Mouse (Mus musculus) hindbrain, embryonic 10.5 days (tissue): ENCODE data around the gene Matn4. TPM values are rescaled to one million over a fixed set of nuclear protein-coding genes. Genes with fewer than 3 reads are reported as not detected.

Experiments used
- DNase-seq: peaks from one replicate; pipeline ENCODE4 v3.0.0-alpha.2; 2017; ENCODE audit warnings: low spot score
- H3K27ac ChIP-seq: fragments of 300-500 bp; sonication (generic); 2 replicates; pipeline ENCODE4 v1.5.1; 2016; ENCODE audit warnings: mild to moderate bottlenecking, moderate library complexity
- H3K27me3 ChIP-seq: fragments of 300-500 bp; sonication (generic); 2 replicates; pipeline ENCODE4 v1.6.1; 2016; ENCODE audit warnings: mild to moderate bottlenecking; ENCODE audit not compliant: poor library complexity, insufficient read depth, severe bottlenecking
- H3K36me3 ChIP-seq: fragments of 300-500 bp; sonication (generic); 2 replicates; pipeline ENCODE4 v1.6.1; 2016; ENCODE audit warnings: mild to moderate bottlenecking, moderate library complexity
- H3K4me1 ChIP-seq: fragments of 300-500 bp; sonication (generic); replicated peaks from 2 replicates; pipeline ENCODE4 v1.6.1; 2016; ENCODE audit warnings: mild to moderate bottlenecking
- H3K4me3 ChIP-seq: fragments of 300-500 bp; sonication (generic); 2 replicates; pipeline ENCODE4 v1.5.1; 2016; ENCODE audit warnings: mild to moderate bottlenecking, moderate library complexity
- H3K9me3 ChIP-seq: fragments of 300-500 bp; sonication (generic); 2 replicates; pipeline ENCODE4 v1.6.1; 2016; ENCODE audit warnings: mild to moderate bottlenecking, moderate library complexity
- WGBS: fragments of 180-500 bp; shearing (Covaris S2); methylation state at CpG from one replicate; pipeline ENCODE4 v1.1.7; 2016; 5-methylcytosine and 5-hydroxymethylcytosine counted together
- polyA plus RNA-seq: library from polyadenylated mRNA; unstranded; fragments of >200 nt; fragmentation: Nextera tagmentation; extraction: Ambion mirVana; gene quantifications from 2 replicates; pipeline ENCODE4 v1.2.1, GENCODE M21; 2016

Gene Matn4
- polyA plus RNA-seq, 1 experiment from 2014 or later, result 0.72 TPM

DNA sequence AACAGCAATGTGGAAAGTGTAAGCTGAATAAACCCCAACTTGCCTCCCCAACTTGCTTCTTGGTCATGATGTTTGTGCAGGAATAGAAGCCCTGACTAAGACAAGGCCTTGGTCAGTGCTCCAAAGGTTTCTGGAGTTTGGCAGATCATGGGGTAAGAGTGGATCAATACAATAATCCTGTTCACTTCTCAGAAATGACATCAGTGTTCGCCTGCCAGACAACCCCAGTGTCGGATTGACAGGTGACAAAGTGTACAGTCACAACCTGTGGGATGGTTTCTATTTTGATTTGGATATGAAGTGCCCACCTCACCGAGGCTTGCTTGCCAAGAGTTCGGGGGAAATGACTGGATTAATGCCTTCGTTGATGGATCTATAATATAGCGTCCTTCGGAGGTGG lies 16.3 kb upstream of the Matn4 start:
- H3K27ac ChIP-seq, result no peak overlapping the region
- DNase-seq, result no peak
- WGBS, result 92% methylated on average over 7 of the region's 7 CpGs

DNA sequence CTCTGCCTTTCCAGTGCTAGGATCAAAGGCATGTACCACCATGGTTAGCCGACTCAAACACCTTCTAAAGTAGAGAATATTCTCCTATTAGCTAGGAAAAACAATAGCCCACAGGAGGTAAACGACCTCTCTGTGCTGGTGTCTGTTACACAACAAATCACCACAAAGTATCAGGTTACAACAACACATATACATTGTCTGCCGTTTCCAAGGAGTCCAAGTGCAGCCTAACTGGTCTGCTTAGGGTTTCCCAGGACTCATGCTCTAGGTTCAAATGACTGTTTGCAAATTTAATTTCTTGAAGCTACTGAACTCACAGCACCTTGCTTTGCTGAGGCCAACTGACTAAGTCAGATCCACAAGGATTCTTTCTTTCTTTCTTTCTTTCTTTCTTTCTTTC lies 14.5 kb upstream of the Matn4 start:
- no peaks in the 10 kb centered on the region for H3K9me3 ChIP-seq
- peaks cover 9% of the 10 kb centered on the region for H3K4me1 ChIP-seq
- no peak for DNase-seq
- H3K27ac ChIP-seq, result no peak overlapping the region
- H3K4me3 ChIP-seq, result no peak overlapping the region
- peaks cover 3% of the 10 kb centered on the region; the same call in 1 of the 2 replicates for H3K36me3 ChIP-seq
- H3K27me3 ChIP-seq, result peaks cover 13% of the 10 kb centered on the region
- 3% methylated on average over 3 of the region's 3 CpGs for WGBS

More for the DNA sequence above, 16.3 kb upstream of the Matn4 start:
- Histone ChIP-seq H3K9me3 (no peaks in the 10 kb centered on the region), H3K4me1 (peaks cover 9% of the 10 kb centered on the region), H3K27me3 (no peaks in the 10 kb centered on the region), H3K36me3 (peaks cover 3% of the 10 kb centered on the region; the same call in 1 of the 2 replicates), H3K4me3 (no peak overlapping the region)

DNA sequence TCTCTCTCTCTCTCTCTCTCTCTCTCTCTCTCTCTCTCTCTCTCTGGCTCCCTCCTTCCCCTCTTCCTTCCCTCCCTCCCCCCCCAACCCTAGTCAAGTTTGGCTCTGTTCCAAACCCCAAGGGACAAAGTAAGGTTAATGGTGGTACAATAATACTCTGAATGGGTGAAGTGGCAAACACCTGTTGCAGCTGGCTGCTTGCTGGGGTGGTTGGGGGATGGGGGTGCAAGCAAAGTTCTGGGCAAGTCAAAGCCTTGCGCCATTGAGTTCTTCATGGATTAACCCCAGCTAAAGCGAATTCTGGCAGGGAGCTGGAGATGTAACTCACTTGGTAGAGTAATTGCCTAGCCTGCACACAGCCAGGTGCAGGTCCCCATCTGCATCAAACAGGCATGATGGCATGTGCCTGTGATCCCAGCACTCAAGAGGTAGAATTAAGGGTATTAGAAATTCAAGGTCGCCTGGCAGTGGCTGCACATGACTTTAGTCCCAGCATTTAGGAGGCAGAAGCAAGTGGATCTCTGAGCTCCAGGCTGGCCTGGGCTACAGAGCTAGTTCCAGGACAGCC lies 13.4 kb upstream of the Matn4 start:
- no peaks in the 10 kb centered on the region for H3K36me3 ChIP-seq
- no peaks in the 10 kb centered on the region for H3K9me3 ChIP-seq
- H3K4me3 ChIP-seq, result no peak overlapping the region
- WGBS, result 31% methylated on average over 3 of the region's 3 CpGs
- H3K4me1 ChIP-seq, result peaks cover 15% of the 10 kb centered on the region
- peaks cover 24% of the 10 kb centered on the region for H3K27me3 ChIP-seq
- H3K27ac ChIP-seq, result no peak overlapping the region
- DNase-seq, result no peak

DNA sequence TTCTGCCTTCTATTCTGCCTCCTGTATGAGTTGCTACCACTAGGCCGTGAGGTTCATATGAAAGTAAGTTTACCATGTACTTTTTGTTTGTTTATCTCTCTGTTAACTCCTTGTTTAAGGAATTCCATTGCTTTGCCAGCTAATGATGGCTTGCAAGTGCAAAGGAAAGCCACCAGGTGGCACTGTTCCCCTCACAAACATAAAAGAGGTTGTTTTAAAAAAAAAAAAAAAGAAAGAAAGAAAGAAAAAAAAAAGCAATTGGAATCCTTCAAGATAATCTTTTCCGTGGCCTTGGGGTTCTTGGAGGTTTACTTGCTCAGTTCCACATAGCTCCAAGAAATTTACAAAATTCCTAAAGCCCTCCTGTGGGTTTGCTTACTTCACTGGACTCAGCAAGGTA lies 12.2 kb upstream of the Matn4 start:
- Histone ChIP-seq H3K27ac (no peak overlapping the region), H3K9me3 (no peaks in the 10 kb centered on the region), H3K27me3 (peaks cover 30% of the 10 kb centered on the region), H3K36me3 (no peaks in the 10 kb centered on the region), H3K4me1 (peaks cover 15% of the 10 kb centered on the region), H3K4me3 (no peak overlapping the region)
- WGBS, result 4% methylated on average over 2 of the region's 2 CpGs
- no peak for DNase-seq

DNA sequence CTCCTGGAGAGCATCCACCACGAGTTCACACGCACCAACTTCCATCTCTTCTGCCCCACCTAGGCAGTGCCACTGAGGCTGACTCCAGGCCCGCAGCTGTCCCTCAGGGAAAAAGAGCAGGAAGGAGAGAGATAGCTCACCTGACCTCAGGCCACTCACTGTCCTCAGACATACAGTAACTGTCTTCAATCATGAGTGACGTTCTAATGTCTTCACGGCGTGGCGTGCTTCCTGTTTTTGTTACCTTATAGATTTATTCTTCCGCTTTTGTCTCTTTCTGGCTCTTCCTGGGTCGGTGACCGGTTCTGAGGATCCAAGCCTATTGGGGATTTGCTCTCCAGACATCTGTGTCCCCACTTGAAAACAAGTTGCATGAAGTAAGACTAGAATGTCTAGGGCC lies 9.6 kb upstream of the Matn4 start:
- H3K9me3 ChIP-seq, result no peaks in the 10 kb centered on the region
- H3K36me3 ChIP-seq, result no peaks in the 10 kb centered on the region
- peaks cover 44% of the 10 kb centered on the region for H3K27me3 ChIP-seq
- peak overlapping the region; percentile 34 for H3K4me3 ChIP-seq
- WGBS, result 75% methylated on average over 10 of the region's 10 CpGs
- no peak for DNase-seq
- H3K4me1 ChIP-seq, result peaks cover 14% of the 10 kb centered on the region
- H3K27ac ChIP-seq, result no peak overlapping the region

DNA sequence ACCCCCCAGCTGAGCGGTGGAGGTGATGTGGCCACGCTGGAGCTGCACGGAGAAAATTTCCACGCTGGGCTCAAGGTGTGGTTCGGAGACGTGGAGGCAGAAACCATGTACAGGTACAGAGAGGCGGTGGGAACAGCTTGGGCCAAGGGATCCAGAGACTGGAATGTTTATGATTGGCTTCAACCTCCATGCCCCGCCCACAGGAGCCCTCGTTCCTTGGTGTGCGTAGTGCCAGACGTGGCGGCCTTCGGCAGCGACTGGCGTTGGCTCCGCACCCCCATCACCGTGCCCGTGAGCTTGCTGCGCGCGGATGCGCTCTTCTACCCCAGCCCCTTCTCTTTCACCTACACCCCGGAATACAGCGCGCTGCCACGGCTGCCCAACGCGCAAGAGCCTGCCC lies 9.2 kb upstream of the Matn4 start:
- H3K4me1 ChIP-seq, result peaks cover 10% of the 10 kb centered on the region; the same call in 1 of the 2 replicates
- H3K4me3 ChIP-seq, result peak overlapping the region; percentile 34
- peaks cover 48% of the 10 kb centered on the region for H3K27me3 ChIP-seq
- WGBS, result 29% methylated on average over 28 of the region's 28 CpGs
- H3K9me3 ChIP-seq, result no peaks in the 10 kb centered on the region
- H3K36me3 ChIP-seq, result no peaks in the 10 kb centered on the region
- DNase-seq, result no peak
- no peak overlapping the region for H3K27ac ChIP-seq

DNA sequence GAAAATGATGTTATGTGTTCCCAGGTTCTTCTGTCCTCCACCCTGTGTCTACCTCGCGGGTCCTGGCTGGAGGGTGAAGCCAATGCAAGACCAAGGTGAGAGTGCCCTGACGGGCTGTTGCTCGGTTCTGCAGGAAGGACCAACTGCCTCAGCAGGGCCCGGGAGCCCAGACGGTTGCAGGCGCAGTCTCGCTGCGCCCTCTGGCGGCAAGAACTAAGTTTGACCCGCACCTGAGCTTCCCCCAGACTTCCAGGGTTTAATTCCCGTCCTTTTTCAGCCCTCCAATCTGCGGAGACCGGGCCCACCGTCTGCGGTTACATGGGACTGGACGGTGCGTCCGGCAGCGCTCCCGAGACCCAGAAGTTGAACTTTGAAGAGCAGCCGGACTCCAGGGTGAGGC lies 2.7 kb upstream of the Matn4 start:
- DNase-seq, result peak; percentile 77
- Histone ChIP-seq H3K27me3 (peaks cover 82% of the 10 kb centered on the region), H3K36me3 (no peaks in the 10 kb centered on the region), H3K4me1 (peaks cover 21% of the 10 kb centered on the region), H3K27ac (no peak overlapping the region), H3K9me3 (no peaks in the 10 kb centered on the region), H3K4me3 (no peak overlapping the region)
- WGBS, result 1% methylated on average over 22 of the region's 22 CpGs

DNA sequence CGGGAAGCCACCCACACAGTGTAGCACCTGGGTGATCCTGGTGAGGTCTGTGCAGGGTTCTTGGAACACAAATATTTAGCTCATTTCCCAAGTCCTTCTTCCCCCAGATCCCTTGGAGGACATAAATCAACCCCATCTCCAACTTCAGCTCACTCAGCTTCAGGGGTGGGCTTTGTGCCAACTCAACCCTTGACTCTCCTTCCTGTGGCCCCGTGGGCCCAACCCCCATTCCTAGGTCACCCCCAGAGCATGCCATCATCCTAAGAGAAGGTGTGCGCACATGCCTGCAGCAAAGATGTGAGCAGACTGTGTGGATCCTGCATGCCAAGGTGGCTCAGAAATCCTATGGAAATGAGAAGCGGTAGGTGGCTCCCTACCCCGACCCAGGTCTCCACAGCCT lies 559 bp upstream of the Matn4 start:
- Histone ChIP-seq H3K9me3 (no peaks in the 10 kb centered on the region), H3K4me3 (no peak overlapping the region), H3K27ac (no peak overlapping the region), H3K4me1 (peaks cover 28% of the 10 kb centered on the region), H3K36me3 (no peaks in the 10 kb centered on the region), H3K27me3 (peaks cover 100% of the 10 kb centered on the region)
- 42% methylated on average over 5 of the region's 5 CpGs for WGBS
- no peak for DNase-seq

DNA sequence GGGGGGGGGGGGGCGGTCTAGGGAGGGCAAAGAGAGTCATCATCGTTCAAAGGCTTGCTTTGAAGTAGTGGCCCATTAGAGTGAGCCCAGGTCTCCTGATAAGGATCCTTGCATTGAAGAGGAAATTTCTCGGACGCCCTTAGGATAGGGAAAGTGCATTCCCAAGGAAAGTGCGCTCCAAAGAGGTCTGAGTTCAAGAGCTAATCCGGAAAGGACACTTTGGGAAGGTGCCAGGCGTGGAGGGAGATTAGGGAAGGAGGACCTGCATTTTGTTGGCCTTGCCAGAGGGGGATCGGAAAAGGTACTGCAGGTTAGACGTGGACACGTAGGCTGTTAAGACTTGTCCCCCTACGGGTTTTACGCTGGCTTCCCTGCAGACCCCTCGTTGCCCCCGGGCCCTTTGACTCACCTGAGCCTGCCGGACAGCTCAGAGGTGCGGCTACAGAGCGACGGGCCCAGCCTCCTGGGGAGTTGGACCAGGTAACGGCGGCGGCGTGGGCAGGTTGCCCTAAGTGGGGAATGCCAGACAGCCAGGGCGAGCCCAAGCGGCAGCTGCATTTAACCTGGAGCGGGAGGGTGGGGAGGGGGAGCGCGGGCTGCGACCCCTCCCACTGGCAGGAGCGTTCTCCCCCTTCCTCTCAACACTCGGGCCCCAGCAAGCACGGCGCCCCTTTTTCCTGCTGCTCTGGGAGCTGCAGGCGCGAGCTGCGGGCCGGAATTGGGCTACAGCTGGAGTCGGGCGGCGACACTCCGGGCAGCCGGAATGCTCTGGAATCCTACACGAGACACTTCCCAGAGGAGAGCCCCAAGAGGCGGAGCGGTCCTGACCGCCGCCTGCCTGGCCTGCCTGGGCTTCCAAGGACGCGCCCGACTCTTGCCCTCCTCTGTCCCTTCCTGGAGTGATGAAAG lies 624 bp downstream of the Matn4 start:
- Histone ChIP-seq H3K27ac (peak overlapping the region; percentile 30; the same call in 1 of the 2 replicates), H3K36me3 (no peaks in the 10 kb centered on the region), H3K27me3 (peaks cover 100% of the 10 kb centered on the region), H3K4me1 (peaks cover 31% of the 10 kb centered on the region), H3K4me3 (peak overlapping the region; percentile 46), H3K9me3 (no peaks in the 10 kb centered on the region)
- WGBS, result under 1% methylated on average over 49 of the region's 49 CpGs
- peak; percentile 53 for DNase-seq

DNA sequence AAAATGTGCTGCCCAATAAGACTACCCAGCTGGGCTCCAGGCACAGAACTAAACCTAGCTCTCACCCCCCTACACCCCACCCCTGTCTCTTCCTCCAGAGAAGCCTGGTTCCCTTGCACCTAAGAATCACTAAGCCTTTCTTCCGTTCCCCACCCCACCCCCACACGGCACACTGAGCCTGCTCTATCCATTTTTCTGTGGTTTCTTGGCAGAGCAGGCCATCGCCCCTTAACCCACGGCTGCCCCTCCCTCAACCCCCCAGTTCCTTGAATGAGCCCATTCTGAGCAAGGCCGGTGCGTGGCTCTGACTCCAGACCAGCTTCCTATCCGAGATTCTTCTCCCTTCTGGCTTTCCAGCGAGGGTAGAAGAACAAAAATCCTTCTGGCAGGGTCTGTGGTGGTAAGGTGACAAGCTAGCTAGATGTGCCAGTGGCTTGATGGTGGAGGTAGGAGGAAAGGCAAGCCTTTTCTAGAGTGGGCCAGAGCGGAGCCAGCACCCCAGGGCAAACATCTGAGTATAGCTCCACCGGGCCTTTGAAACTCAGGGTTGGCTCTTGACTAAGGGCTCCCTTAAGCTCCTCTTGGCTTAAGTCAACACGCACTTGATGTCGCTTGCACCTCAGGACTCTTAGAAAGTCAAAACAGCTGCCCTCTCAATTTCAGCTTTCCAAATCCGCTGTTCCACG lies 1.4 kb downstream of the Matn4 start:
- 8% methylated on average over 14 of the region's 14 CpGs for WGBS
- H3K27me3 ChIP-seq, result peaks cover 100% of the 10 kb centered on the region
- no peaks in the 10 kb centered on the region for H3K36me3 ChIP-seq
- no peak overlapping the region for H3K27ac ChIP-seq
- H3K9me3 ChIP-seq, result no peaks in the 10 kb centered on the region
- H3K4me3 ChIP-seq, result 0 out of 2 replicates have a peak overlapping the region, but pooled peaks have one; percentile 4
- peaks cover 31% of the 10 kb centered on the region for H3K4me1 ChIP-seq
- no peak for DNase-seq

DNA sequence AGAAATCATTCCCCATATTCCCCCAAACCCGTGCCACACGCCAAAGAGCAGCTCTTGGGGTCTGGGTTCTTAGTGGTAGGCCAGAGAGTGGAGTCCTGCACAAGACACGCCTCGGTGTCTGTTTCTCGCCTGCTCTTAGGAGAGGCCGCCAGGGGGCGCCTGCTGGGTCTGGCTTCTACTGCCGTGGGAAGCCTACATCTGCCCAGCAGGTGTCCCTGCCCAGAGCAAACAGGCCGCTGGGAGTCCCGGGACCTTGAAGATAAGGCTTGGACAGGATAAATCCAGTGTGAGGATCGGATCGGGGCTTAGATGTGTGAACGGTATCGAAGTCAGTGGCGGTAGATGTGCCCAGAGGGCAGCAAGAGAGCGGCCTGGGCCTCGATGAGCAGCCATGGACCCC lies 2.1 kb downstream of the Matn4 start, which contains the start of gene Rbpjl:
TSS of gene Rbpjl (plus strand) at position 236 of the 400 bp plus-strand sequence.
- Histone ChIP-seq H3K27ac (no peak within 1 kb of the TSS), H3K4me1 (peaks cover 31% of the 10 kb centered on the region), H3K4me3 (0 out of 2 replicates have a peak within 1 kb of the TSS, but pooled peaks have one; percentile 46), H3K27me3 (peaks cover 96% of the 10 kb centered on the region), H3K36me3 (no peaks in the 10 kb centered on the region), H3K9me3 (peaks cover 4% of the 10 kb centered on the region)
- 3% methylated on average over 17 of the region's 17 CpGs for WGBS
- peak; percentile 80 for DNase-seq

DNA sequence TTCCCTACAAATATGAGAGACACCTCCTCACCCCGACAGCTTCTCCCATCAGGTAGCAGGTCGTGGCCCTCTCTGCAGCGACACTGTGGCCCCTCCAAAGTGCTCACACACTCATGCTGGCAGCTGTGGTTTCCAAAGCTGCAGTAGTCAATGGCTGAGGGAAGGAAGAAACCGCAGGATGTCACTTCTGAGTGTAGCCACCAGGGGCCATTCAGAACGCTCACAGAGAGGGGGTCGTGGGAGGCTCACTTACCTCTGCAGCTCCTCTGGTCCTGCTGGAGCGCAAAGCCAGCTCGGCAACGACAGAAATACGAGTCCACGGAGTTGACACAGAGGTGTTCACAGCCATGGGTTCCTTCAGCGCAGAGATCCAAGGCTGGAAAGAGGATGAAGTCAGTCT lies 8.0 kb downstream of the Matn4 start:
- no peak for DNase-seq
- peaks cover 46% of the 10 kb centered on the region for H3K27me3 ChIP-seq
- no peak overlapping the region for H3K4me3 ChIP-seq
- H3K27ac ChIP-seq, result no peak overlapping the region
- no peaks in the 10 kb centered on the region for H3K36me3 ChIP-seq
- H3K9me3 ChIP-seq, result peaks cover 19% of the 10 kb centered on the region
- H3K4me1 ChIP-seq, result peaks cover 10% of the 10 kb centered on the region
- 76% methylated on average over 12 of the region's 12 CpGs for WGBS

DNA sequence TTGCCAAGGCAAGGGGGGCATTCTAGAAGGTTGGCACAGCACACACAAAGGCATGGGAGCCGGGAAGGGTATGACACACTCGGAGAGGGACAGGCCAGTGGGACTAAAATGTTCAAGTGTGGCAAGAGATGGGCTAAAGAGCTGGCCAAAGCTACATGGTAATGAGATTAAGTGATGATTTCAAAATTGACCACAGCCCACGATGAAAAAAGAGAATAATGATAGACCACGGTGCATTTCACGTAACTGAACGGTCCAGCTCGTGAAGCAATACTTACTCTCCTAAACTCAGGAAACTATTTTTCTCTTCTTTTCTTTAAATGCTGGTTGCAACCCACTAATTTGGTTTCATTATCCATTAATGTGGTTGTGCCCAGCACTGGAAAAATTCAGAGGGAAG lies 8.9 kb downstream of the Matn4 start:
- no peak overlapping the region for H3K4me3 ChIP-seq

More for the DNA sequence above, 8.9 kb downstream of the Matn4 start:
- peaks cover 19% of the 10 kb centered on the region for H3K9me3 ChIP-seq
- H3K4me1 ChIP-seq, result peaks cover 9% of the 10 kb centered on the region
- no peaks in the 10 kb centered on the region for H3K36me3 ChIP-seq
- WGBS, result 94% methylated on average over 7 of the region's 7 CpGs
- H3K27ac ChIP-seq, result no peak overlapping the region
- no peak for DNase-seq
- H3K27me3 ChIP-seq, result peaks cover 45% of the 10 kb centered on the region
